Mouse (Mus musculus): ENCODE data around the gene Flrt2. TPM values are rescaled to one million over a fixed set of nuclear protein-coding genes. Genes with fewer than 3 reads are reported as not detected.

Flrt2 gene
- polyA plus RNA-seq, 1 experiment = 2.8 TPM

DNA sequence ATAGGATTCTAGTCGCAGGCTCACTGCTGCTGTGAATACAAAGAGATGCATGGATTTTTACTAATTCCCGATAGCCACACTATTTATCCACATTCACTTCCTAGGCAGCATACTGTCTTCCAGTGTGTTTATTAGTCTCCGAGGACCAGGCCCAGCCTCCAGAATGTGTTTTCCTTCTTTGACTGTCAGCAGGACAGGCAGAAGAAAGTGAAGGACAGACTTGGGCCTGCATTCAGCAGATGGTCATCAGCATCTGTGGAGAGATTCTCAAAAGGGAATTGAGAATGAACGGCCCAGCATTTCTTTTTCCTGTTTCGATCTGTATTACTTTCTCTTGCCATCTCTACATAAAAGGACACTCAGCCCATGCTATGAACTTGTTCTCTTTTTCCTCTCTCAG, 46.0 kb downstream of the Flrt2 start:
- no peak overlapping the region for H3K27ac ChIP-seq (ENCODE audit: control insufficient read depth, insufficient read depth, low read depth, low read length)
- H3K4me1 ChIP-seq (ENCODE audit: control insufficient read depth, insufficient read depth, low read length) = no peaks in the 10 kb centered on the region
- no peaks in the 10 kb centered on the region for H3K36me3 ChIP-seq (ENCODE audit: control insufficient read depth, insufficient read depth, low read length)
- TF ChIP-seq POLR2A (IDR thresholded peaks at IDR 0.05; ENCODE audit: control insufficient read depth, low read depth, low read length) (no peak), CTCF (IDR thresholded peaks at IDR 0.05; ENCODE audit: control insufficient read depth, insufficient read depth, insufficient replicate concordance, low read depth, low read length) (no peak)
- no peaks in the 10 kb centered on the region for H3K27me3 ChIP-seq (ENCODE audit: control insufficient read depth, insufficient read depth, low read length)
- no peak overlapping the region for H3K4me3 ChIP-seq (ENCODE audit: control insufficient read depth, low read depth, low read length)

DNA sequence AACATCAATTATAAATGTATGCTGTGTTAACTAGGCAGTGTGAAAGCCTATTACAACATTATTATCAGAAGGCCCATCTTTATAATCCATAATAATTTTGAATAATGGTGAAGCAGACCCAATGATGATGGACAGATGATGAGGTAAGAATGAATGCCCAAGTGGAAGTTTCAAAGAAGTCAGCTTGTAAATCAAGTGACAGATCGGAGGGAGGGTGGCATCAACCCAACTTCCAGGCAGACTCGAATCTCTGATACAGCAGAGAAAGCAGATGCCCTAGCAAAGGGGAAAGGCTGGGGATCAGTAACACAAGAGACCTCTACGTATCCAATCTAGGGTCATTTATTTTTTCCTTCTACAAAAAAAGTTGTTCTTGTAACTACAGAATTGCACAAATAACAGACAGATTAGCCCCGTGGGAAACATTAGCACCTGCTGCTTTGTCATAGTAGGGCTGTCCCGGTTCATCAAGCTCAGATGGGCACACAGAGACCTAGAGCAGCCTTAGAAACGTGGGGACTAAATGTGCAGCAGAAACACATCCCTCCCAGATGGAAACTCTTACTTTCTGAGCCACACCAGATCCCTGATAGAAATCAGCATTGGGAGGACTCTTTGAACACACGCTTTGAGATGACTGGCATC, 46.6 kb downstream of the Flrt2 start:
- TF ChIP-seq CTCF (IDR thresholded peaks at IDR 0.05; ENCODE audit: control insufficient read depth, insufficient read depth, insufficient replicate concordance, low read depth, low read length) (no peak), POLR2A (IDR thresholded peaks at IDR 0.05; ENCODE audit: control insufficient read depth, low read depth, low read length) (no peak)
- no peaks in the 10 kb centered on the region for H3K36me3 ChIP-seq (ENCODE audit: control insufficient read depth, insufficient read depth, low read length)
- no peak overlapping the region for H3K27ac ChIP-seq (ENCODE audit: control insufficient read depth, insufficient read depth, low read depth, low read length)
- no peaks in the 10 kb centered on the region for H3K4me1 ChIP-seq (ENCODE audit: control insufficient read depth, insufficient read depth, low read length)
- no peaks in the 10 kb centered on the region for H3K27me3 ChIP-seq (ENCODE audit: control insufficient read depth, insufficient read depth, low read length)
- no peak overlapping the region for H3K4me3 ChIP-seq (ENCODE audit: control insufficient read depth, low read depth, low read length)

DNA sequence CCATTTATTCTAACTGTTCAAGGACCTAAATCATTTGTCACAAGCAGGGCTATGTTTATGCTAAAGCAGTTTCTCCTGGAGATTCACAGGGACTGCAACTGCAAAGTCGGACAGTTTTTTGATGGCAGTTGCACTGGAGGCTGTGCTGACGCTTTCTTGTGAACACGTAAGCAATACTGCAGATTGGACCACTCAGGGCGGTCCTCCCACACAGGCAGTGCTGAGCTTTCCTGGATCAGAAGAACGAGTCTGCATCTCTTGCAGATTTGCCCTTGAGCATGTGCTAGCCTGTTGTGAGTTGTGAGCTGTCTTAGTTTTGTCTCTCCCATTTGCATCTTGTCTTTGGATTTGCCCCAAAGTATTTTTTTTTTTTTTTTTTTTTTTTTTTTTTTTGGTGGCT, 47.7 kb downstream of the Flrt2 start:
- no peak for TF ChIP-seq POLR2A (IDR thresholded peaks at IDR 0.05; ENCODE audit: control insufficient read depth, low read depth, low read length)
- TF ChIP-seq CTCF (IDR thresholded peaks at IDR 0.05; ENCODE audit: control insufficient read depth, insufficient read depth, insufficient replicate concordance, low read depth, low read length) = no peak
- no peak overlapping the region for H3K27ac ChIP-seq (ENCODE audit: control insufficient read depth, insufficient read depth, low read depth, low read length)
- H3K4me3 ChIP-seq (ENCODE audit: control insufficient read depth, low read depth, low read length) = no peak overlapping the region
- H3K4me1 ChIP-seq (ENCODE audit: control insufficient read depth, insufficient read depth, low read length) = no peaks in the 10 kb centered on the region
- no peaks in the 10 kb centered on the region for H3K27me3 ChIP-seq (ENCODE audit: control insufficient read depth, insufficient read depth, low read length)
- H3K36me3 ChIP-seq (ENCODE audit: control insufficient read depth, insufficient read depth, low read length) = no peaks in the 10 kb centered on the region

DNA sequence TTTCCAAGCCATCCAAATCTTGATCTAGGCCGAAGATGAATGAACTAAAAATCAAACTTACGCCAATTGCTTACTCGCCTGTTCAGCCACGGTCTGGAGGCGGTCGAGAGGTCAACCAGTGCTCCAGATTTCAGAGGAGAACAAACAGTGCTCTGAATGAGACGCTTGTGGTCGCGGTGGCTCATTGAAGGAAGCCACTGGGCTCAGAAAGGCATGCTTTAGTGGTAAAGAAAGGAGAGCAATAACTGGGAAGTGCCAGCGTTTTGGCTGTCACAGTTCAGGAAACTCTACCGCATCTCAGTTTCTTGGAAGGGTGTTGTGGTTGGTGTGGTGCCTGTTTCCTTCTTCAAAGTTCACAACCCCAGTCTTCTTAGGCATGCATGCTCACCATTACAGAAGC, 49.3 kb downstream of the Flrt2 start:
- Histone ChIP-seq H3K4me1 (ENCODE audit: control insufficient read depth, insufficient read depth, low read length) (no peaks in the 10 kb centered on the region), H3K36me3 (ENCODE audit: control insufficient read depth, insufficient read depth, low read length) (no peaks in the 10 kb centered on the region), H3K27me3 (ENCODE audit: control insufficient read depth, insufficient read depth, low read length) (no peaks in the 10 kb centered on the region), H3K27ac (ENCODE audit: control insufficient read depth, insufficient read depth, low read depth, low read length) (no peak overlapping the region), H3K4me3 (ENCODE audit: control insufficient read depth, low read depth, low read length) (no peak overlapping the region)
- TF ChIP-seq POLR2A (IDR thresholded peaks at IDR 0.05; ENCODE audit: control insufficient read depth, low read depth, low read length) (no peak), CTCF (IDR thresholded peaks at IDR 0.05; ENCODE audit: control insufficient read depth, insufficient read depth, insufficient replicate concordance, low read depth, low read length) (no peak)

DNA sequence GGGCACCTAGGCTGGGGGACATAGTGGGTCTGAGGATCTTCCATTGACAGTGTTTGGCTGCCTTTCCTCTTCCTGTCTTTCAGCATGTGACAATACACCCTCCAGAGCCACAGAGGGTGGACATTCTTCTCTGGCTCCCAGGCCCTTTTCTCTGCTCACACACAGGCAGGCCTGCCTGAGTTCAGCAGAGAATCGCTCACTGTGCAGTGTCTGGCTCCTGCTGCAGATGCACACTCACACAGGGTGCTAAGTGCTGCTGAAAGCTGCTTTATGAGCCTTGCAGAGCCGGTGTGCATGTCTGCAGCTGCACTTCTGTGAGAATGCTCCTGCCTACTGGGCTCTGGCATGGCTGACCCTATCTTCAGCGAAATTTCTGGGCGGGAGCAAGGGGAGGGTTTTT, 52.3 kb downstream of the Flrt2 start:
- TF ChIP-seq CTCF (IDR thresholded peaks at IDR 0.05; ENCODE audit: control insufficient read depth, insufficient read depth, insufficient replicate concordance, low read depth, low read length) (no peak), POLR2A (IDR thresholded peaks at IDR 0.05; ENCODE audit: control insufficient read depth, low read depth, low read length) (no peak)
- Histone ChIP-seq H3K4me1 (ENCODE audit: control insufficient read depth, insufficient read depth, low read length) (no peaks in the 10 kb centered on the region), H3K27ac (ENCODE audit: control insufficient read depth, insufficient read depth, low read depth, low read length) (no peak overlapping the region), H3K27me3 (ENCODE audit: control insufficient read depth, insufficient read depth, low read length) (no peaks in the 10 kb centered on the region), H3K4me3 (ENCODE audit: control insufficient read depth, low read depth, low read length) (no peak overlapping the region), H3K36me3 (ENCODE audit: control insufficient read depth, insufficient read depth, low read length) (no peaks in the 10 kb centered on the region)

DNA sequence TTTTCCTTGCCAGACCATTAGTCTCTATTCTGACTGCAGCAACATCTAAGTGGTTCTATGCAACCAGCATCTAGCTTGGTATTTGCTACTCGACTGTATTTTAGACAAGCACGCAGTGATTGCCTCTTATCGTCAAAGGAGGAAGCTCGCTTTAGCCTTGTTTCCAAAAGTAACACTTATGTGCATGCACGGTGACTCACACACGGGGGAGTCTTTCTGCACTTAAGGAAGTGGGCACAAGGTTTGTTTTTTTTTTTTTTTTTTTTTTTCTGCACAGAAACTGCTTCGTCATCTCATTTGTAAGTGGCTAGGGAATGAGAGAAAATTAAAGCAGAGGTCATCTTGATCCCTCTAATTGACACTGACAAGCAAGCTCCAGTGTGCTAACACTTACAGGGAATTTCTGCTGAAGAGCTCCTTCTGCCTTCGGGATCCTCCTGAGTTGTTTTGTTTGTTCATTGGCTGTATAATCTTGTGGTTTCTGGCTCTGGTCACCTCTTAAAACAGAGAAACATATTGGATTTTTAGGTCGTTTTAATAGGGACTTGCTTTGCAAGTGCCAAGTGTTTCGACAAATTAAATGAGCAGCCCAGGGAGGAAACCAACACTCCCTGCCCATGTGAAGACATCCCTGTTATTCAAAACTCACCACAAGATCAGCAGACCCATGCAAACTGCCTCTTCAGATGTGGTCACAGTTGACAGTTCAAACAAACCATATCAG, 55.0 kb downstream of the Flrt2 start:
- 0 out of 2 replicates have a peak overlapping the region, but pooled peaks have one; percentile 36 for H3K27ac ChIP-seq (ENCODE audit: control insufficient read depth, insufficient read depth, low read depth, low read length)
- no peaks in the 10 kb centered on the region for H3K4me1 ChIP-seq (ENCODE audit: control insufficient read depth, insufficient read depth, low read length)
- H3K27me3 ChIP-seq (ENCODE audit: control insufficient read depth, insufficient read depth, low read length) = no peaks in the 10 kb centered on the region
- no peak overlapping the region for H3K4me3 ChIP-seq (ENCODE audit: control insufficient read depth, low read depth, low read length)
- TF ChIP-seq CTCF (IDR thresholded peaks at IDR 0.05; ENCODE audit: control insufficient read depth, insufficient read depth, insufficient replicate concordance, low read depth, low read length) = no peak
- TF ChIP-seq POLR2A (IDR thresholded peaks at IDR 0.05; ENCODE audit: control insufficient read depth, low read depth, low read length) = no peak
- no peaks in the 10 kb centered on the region for H3K36me3 ChIP-seq (ENCODE audit: control insufficient read depth, insufficient read depth, low read length)

DNA sequence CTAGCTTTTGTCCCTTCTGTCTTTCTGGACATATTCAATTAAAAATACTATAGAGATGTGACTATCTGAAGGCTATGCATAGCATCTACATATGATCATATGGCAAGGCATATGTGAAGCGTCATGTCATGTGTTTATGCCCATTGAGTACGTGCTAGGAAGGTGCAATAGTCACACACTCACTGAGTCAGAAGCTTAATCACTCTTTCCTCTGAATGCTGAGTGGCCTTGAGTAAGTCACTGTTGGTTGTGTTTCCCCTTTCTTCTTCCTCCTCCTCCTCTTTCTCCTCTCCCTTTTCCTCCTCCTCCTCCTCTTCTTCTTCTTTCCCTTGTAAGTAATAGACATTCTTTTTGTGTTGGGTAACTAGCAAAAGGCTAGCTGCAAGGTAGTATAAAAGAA, 56.7 kb downstream of the Flrt2 start:
- no peaks in the 10 kb centered on the region for H3K36me3 ChIP-seq (ENCODE audit: control insufficient read depth, insufficient read depth, low read length)
- no peak overlapping the region for H3K27ac ChIP-seq (ENCODE audit: control insufficient read depth, insufficient read depth, low read depth, low read length)
- no peak overlapping the region for H3K4me3 ChIP-seq (ENCODE audit: control insufficient read depth, low read depth, low read length)
- no peaks in the 10 kb centered on the region for H3K27me3 ChIP-seq (ENCODE audit: control insufficient read depth, insufficient read depth, low read length)
- TF ChIP-seq POLR2A (IDR thresholded peaks at IDR 0.05; ENCODE audit: control insufficient read depth, low read depth, low read length) = no peak
- no peak for TF ChIP-seq CTCF (IDR thresholded peaks at IDR 0.05; ENCODE audit: control insufficient read depth, insufficient read depth, insufficient replicate concordance, low read depth, low read length)
- H3K4me1 ChIP-seq (ENCODE audit: control insufficient read depth, insufficient read depth, low read length) = no peaks in the 10 kb centered on the region

Data from testis, adult 2 months (tissue).